Mouse (Mus musculus) brain, adult 2 months (tissue): Measurements from ENCODE around the gene Polg.

Experiments used
- DNase-seq: peaks from one replicate; pipeline ENCODE4 v3.0.0; 2011; ENCODE audit warnings: low read depth, low spot score

Polg gene

DNA sequence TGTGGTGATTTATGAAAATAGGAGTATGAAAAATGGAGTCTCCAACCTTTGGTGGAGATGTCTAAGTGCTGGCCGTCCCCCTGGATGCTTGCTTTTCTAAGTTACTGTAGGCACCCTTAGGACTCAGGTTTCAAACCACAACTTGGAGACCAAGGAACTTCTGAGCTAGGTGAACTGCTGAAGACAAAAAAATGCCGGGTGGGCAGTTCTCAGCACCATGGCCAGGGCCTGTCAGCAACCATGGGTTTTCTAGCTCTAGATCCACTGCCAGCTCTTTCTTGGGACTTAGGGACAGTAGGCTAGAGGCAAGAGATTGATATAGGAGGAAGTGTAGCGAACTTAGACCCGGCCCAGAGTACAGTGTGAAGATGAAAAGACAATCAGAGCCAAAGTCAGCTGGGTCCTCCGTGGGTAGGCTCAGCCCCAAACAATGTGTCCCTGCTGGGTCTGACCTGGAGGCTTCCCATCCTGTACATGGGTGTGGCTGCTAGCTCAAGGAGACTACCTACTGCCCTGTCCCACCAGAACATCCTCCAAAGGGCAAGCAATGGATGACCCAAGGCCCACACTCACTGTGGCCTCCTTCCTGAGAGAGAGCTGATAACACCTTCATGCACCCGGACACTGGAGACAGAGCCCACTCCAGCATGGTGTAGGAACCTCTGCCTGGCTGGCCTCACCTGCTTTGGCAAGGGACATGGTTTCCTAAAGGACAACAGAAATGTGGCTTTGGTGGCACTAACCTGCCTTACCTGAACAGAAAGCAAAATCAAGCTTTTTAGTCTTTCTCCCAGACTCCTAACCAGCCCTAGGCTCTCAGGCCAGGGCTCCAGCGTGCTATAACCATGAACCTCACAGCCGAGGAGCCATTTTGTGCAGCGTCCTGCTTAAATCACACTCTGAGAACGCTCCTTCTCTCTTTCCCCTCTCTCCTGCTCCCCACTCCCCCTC lies 36.3 kb upstream of the Polg start:
- DNase-seq: peak; percentile 6

DNA sequence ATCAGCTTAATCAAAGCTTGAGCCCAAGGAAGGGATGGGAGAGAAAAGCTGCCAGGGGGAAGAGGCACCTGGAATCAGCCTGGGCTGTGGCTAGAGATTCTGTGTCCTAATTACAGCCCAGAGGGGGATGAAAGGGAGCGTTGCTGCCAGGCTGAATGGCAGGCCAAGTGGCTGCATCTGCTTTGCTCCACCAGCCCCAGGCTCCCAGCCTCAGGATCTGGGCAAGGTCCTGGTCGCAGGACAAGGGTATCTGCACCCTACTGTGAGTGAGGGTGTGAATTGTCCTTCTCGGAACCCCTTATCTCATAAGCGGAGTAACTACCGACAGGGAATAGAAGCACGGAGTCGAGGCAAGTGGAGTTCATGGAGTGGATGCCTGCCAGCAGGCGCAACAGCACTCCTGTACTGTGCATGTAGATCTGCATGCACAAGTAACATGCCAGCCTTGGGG lies 35.4 kb upstream of the Polg start:
- peak; percentile 76 for DNase-seq

DNA sequence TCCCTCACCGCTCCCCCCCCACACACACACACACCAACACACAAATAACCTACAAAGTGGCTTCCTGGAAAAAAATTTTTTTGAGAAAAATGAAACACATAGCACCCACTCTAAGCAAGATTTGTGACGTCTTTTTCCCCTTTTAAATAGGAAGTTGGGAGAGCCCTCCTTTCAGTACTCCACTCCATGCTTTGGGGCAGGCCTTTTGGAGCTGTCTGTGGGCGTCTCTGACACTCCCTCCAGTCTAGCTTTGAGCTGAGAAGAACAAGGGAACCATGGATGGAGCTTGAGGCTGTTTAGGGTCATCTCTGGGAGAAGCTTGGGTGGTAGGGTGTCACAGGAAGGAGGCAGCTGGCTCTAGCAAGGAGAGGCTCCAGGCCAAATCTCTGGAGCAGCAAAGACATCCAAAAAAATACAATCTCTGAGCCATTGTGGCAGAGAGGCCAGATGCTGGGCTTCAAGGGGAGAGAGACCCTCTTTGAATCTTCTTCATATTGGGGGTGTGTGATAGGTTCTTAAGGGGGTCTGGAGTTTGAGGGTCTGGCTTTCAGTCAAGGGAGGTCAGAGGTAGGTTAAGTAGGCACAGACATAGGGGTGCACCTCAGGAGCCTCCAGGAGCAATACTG lies 34.6 kb upstream of the Polg start:
- peak; percentile 87 for DNase-seq

DNA sequence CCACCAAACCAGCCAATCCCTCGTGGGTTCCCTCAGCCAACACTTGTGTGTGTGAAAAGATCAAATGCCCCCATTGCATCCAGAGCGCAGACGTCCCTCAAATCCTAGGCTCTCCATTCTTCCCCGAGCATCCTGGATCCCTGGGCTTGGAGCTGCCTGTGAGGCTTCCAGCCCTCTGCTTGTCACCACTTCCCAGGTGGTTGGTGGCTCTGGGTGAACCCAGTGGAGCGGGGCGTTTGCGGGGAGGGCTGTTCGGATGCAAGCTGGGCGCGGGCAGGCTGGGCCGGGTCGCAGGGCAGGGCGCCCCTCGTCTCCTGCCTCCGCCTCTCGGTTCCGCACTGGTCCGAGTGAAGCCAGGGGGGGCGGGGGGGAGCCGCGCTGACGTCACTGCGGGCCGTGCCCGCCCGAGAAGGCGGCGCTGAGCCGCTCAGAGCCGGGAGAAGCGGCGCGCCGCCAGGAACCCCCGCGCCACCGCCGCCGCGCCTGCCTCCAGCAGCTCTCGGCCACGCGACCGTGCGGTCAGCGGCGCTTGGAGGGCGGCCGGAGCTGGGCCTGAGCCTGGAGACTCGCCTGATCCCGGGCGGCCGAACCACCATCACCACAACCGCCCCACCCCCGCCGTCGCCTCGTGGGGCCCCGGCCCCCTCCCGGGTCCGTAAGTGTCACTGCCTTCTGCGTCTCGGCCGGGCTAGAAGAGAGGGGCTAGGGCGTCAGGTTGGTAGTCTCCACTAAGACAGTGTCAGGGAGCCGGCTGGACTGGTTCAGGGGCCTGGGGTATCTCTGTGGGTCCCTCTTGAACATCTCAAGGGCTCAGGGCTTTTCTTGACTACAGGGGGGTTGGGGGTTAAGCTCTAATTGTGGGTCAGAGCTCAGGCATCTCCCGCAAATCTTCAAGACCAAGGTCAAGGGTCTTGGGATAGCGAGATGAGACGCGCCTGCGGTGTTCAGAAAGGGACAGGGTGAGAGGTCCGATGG lies 33.7 kb upstream of the Polg start:
- peak; percentile 92 for DNase-seq

DNA sequence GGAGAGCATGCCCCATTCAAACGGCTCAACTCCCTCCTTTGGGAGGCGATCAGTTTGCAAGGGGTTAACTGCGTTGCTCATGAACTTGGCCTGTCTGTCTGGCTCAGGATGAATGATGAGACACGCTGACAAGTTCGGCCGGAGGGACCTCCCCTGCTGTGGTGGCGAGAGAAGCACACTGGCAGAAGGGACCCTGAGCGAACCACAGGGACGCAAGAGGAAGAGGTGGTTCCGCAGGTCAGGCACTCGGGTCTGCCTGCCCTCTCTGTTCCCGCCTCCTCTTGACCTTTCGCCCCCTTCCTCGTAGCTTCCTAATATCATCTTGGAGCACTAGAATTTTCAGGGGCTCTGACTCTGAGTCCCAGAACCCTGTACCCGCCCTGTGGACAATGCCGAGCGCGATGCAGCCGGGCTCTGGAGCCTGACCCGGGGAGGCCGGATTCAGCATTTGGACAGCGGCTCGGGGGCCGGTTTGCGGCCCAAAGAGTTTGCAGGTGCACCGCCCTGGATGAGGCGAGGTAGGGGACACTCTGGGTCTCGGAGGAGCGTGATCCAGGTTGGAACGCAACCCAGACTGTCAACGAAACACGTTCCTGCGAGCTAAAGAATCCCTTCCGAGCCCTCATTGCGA lies 32.9 kb upstream of the Polg start:
- peak; percentile 56 for DNase-seq

DNA sequence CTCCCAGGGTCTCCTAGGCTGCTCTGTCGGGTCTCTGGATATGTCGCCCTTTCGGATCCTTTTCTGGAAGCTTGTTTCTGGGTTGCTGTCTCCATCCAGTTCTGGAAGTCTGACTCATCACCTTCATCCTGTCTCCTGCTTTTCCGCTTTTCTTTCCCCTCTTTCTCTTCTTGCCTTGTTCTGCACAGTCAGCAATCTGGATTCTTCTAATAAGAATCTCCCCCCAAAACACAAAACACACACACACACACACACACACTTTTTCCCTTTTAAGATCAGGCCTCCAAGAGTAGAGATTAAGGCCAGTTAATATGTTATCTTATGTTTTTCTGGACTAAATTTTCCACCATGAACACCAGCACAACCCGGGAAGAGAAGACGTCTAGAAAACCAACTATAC lies 32.2 kb upstream of the Polg start:
- DNase-seq: peak; percentile 41

DNA sequence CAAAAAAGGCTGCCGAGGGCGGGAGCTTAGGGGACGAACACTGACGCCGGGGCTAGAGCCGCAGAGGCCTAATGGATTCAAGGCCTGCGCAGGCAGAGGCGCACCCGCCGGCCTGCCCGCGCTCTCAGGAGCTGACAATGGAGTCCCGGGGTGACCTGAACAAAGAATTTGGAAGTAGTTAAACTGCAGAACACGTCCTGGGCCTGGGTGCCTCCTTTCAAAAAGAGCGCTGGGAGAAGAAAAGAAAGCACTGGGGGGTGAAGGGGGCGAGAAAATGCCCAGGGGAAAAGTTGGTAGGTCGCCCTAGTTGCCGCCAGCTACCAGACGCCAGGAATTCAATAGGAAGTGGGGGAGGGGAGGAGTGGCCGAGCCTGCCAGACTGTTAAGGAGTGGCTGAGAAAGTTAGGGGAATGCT lies 31.5 kb upstream of the Polg start:
- DNase-seq: peak; percentile 19

DNA sequence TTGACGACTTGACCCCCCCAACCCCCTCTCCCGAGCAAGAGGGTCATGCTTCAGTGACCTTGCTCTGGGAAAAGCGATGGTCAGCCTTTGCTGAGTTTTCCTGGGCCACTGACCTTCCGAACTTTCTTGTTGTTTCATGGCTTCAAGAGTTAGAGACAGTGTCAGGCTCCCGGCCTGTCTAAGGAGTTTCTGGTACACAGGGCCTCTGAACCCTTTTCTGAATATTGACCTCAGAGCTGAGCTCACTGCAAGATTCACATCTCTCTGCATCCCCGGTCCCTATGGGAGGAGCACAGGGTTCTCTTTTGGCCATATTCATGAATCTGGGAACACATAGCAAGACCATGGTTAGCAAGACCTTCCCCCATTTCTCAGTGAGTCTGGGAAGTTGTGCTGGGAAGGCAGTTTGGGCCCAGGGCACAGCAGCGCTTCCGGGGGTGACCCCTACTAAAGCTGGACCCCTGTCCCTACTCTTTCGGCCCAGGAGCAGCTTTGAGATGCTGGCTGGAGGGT lies 30.7 kb upstream of the Polg start:
- DNase-seq: no peak

DNA sequence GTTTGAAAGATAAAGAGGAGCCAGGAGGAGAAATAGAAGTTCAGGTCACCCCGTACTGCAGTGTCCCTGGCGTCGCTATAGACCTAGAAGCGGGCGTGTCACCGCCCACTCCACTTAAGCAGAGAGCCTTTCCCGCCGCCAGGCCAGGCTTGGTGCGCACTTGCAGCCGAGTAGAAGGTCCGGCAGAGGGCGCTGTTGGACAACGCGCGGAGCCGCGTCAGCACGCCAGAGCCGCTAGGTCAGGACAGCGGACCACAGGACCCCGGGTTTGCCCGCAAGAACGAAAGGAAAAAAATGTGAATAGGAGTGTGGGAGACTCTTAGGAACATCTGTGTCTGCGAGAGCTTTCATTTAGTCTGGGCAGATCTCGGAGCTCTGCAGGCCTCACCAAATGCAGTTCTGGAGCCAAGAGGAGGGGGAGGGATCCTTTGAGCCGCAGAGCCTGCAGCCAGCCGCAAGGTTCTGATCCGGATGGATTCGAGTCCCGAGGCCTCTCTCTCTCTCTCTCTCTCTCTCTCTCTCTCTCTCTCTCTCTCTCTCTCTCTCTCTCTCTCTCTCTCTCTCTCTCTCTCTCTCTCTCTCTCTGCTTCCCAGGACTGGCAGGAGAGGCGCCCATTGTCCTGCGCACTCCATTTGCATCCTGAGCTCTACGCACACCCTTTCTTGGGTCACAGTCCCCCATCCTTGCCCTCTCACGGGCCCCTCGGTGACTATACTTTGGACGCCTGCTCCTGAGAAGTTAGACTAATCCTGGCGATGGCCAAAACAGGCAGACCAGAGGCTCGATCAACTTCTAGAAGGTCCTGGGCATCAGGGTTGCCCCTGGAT lies 30.0 kb upstream of the Polg start:
- DNase-seq: peak; percentile 94

DNA sequence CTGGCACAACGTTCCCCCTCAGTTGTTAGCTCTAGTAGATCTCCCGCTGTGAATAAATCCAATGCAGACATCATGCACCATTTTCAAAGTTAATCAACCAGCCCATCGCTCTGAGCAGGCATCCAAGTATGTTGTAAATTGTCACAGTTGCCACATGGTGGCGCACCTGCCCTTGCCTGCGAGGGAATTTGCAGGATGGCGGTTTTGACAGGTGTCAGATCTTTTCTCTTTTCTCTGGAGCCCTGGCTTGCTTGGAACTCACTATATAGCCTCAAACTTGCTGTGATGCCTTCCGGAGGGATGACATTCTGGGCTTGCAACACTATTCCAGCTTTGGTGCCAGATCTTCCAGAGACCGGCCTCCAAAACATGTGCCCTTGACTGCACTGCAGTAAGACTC lies 27.8 kb upstream of the Polg start:
- DNase-seq: peak; percentile 86

DNA sequence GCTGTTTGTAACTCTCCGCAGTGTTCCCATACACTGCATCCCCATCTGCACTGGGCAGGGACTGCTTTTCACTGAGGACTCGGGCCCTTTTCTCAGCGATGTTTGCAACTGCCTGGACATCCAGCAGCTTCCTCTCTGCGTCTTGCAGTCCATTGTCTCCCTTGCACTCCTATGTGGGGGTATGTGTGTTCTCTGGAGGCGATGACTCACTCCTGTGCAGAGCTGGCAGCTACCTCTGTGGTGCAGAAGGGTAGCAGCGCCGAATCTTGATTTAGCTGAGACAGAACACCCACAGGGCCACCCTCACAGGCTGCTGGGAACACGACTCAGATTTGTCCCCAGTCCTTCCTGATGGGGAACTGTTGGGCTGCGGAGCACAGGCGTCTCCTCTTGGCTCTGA lies 20.4 kb upstream of the Polg start:
- peak; percentile 96 for DNase-seq

DNA sequence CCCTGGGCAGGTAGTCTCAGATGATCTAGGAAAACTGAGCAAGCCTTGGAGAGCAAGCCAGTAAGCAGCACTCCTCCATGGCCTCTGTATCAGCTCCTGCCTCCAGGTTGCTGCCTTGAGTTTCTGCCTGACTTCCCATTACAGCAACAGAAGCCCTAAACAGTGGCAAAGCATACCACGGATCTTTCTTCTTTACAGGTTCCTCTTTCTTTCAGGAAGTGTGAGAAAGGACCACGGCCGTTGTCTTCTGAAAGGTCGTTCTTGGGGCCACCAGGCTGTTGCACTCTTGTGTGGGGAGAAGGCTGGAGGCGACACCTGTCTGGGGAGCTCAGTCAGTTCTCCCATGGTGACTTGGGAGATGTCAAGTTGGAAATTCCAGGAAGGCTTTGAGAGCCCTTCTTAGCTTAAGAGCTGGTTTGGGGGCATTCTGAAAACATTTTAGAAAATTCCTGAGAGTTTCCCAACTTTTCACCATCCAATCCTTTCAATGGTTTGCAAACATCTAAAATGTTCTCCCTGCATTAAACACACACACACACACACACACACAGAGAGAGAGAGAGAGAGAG lies 8.8 kb upstream of the Polg start:
- no peak for DNase-seq

DNA sequence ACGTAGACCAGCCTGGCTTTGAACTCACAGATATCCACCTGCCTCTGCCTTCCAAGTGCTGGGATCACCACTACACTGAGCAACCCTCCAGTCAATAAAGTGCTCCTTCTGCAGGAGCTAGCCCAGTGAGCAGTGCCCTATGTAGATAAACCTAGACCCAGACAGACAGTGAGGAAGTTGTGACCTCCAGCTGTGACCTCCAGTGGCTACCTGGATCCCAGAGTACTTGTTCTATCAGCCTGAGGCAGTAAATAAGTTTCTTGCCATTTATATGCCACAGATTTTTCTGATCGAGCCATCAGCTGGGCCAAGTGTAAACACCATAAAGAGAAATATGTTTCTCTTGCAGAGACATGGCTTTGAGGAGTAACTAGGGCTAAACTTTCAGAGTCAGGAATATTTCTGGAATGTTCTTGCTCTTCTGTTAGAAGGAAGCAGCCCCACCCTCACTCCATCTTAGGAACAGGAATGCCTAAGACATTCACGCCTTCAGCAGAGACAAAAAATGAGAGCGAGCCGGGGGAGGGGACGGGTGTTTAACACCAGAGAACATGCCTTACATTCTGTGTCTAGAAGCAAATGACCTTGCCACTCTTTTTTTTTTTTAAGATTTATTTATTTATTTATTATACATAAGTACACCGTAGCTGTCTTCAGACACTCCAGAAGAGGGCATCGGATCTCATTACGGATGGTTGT lies 7.5 kb upstream of the Polg start:
- DNase-seq: no peak

DNA sequence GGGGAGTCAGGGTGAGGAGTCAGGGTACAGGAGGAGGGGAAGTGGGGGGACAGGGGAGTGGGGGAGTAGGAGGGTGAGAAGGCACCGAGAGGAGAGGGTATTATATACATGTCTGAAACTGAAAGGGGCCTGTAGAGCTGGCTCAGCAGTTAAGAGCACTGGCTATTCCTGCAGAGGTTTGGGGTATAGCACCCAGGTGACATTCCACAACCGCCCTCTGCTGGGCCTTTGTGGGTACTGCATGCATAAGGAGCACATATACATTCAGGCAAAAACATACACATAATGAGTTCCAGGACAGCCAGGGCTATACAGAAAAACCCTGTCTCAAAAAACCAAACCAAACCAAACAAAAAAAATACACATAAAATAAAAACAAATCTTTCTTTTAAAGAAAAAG lies 6.6 kb upstream of the Polg start:
- DNase-seq: no peak

DNA sequence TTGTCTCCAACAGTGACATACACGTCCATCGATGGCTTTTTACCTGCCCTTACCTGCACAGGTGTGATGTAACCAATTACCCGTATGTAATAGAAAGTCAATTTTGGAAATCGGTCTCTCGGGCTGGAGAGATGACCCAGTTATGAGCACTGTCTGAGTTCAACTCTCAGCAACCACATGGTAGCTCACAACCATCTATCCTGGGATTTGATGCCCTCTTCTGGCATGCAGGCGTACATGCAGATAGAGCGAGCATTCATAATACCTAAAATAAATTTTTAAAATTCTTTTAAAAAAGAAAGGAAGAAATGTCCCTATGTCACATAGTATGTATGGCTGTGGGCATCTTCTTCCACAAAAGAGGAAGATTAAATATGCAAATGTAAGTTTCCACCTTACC lies 5.3 kb upstream of the Polg start:
- peak; percentile 34 for DNase-seq

DNA sequence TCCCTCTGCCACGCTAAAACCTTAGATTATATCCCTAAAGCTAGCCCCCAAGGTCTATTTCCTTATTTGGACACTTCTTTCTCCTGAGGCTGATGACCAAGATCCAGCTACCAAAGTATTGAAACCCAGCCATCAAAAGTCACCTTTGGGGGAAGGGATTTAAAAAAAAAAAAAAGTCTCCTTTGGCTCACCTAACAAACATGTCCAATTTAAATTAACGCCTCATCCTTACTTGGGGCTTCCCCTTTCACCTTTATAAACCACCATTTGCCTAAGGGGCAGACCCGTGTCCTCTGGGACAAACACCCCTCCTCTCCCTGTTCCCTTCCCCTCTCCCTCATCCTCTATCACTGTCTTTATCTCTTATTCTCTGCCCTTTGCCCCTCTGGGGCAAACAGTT lies 4.6 kb upstream of the Polg start:
- no peak for DNase-seq

DNA sequence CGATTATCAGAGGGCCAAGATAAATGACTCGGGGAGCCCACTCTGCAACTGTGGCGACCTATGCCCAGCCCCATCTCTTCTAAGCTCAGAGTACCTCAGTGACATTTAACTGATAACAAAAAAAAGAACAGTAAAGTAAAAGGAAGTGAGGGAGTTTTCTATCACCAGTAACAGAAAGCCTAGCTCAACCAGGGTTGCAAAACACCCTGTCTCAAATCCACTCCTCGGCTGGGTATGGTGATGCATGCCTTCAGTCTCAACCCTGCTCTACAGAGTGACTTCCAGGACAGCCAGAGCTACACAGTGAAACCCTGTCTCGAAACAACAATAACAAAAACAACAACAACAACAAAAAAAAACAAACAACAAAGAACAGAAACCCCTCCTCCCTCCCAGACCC lies 3.6 kb upstream of the Polg start:
- DNase-seq: no peak

DNA sequence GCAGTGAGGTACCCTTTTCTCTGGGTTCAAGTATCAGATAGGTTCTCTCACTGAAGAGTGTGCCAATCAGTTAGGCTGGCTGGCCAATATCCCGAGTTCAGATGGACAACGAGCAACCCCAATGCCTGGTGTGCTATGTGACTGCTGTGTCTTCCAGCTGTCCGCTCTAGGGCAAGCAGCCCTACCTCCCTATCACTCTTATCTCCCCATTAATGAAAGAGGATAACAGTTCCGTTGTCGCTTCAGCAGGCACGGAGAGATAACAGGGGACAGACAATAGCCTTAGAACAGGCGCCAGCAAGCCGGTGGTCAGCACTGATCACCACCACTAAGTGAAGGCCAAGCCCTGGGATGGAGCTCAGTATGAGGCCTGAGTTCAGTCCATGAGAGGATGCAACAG lies 2.8 kb upstream of the Polg start:
- DNase-seq: no peak

DNA sequence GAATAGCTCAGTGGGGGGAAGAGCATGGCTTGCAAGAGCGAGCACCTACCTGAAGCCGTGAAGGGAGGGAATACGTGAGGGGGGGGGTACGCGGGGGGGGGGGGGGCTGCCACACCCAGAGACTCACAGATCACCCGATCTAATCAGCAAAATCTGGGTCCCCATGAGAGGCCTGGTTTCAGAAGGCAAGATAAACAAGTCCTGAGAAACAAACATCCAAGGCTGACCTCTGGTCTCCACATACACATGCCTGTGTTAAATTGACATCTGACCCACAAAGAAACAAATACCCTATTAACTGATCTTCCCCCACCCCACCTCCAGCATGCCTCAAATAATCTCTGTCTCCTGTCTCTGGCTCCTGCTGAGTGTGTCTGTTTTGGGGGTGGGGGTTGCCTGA lies 1.8 kb upstream of the Polg start:
- DNase-seq: no peak
